Mouse (Mus musculus) left cerebral cortex, adult 2 months (tissue): Measurements from ENCODE around the gene Eva1b. TPM values are rescaled to one million over a fixed set of nuclear protein-coding genes. Genes with fewer than 3 reads are reported as not detected.

ENCODE experiments used
- DNase-seq, 2 experiments: peaks; one replicate each; pipeline ENCODE4 v3.0.0; 2021 to 2022; ENCODE audit warnings: low spot score in 2 of 2, mixed read lengths in 1 of 2; ENCODE audit errors: extremely low spot score in 1 of 2
- H3K27ac ChIP-seq: fragments of 200-600 bp; 2 replicates; pipeline ENCODE4 v1.8.1; 2022
- H3K4me3 ChIP-seq: fragments of 200-600 bp; 2 replicates; pipeline ENCODE4 v1.8.1; 2022
- CTCF ChIP-seq: fragments of 200-600 bp; IDR thresholded peaks from 2 replicates; pipeline ENCODE4 v1.8.1; 2022; ENCODE audit warnings: antibody characterized with exemption, mild to moderate bottlenecking, moderate library complexity
- intact Hi-C: fragments of 180-260 bp; cut with DNase I; formaldehyde crosslinking; loops from one replicate; pipeline ENCODE4 v1.15.1; 2025
- total RNA-seq, 2 experiments: library from RNA; stranded (reverse); gene quantifications; 2 replicates each; pipeline ENCODE4 v1.2.3; 2021

Gene Eva1b
- total RNA-seq, 2 experiments from 2014 or later: 3.1 to 3.8 TPM

- intact Hi-C loops: no loop called here
- no peak for TF ChIP-seq CTCF
These were observed 35.5 kb downstream of the Eva1b start for GRCm38 (mm10) chr4:126183034-126183433.

GRCm38 (mm10) chr4:126187096-126187495 is 39.6 kb downstream of the Eva1b start:
- Histone ChIP-seq H3K4me3 (no peak overlapping the region), H3K27ac (no peak overlapping the region)
- DNase-seq: no peak
- intact Hi-C loops: no loop called here
- TF ChIP-seq CTCF: no peak

More at GRCm38 (mm10) chr4:126183034-126183433, 35.5 kb downstream of the Eva1b start:
- Histone ChIP-seq H3K4me3 (no peak overlapping the region), H3K27ac (no peak overlapping the region)
- DNase-seq: no peak

GRCm38 (mm10) chr4:126190636-126191035 is 43.1 kb downstream of the Eva1b start:
- TF ChIP-seq CTCF: no peak
- Histone ChIP-seq H3K27ac (no peak overlapping the region), H3K4me3 (no peak overlapping the region)
- no peak for DNase-seq
- intact Hi-C loops: no loop called here

GRCm38 (mm10) chr4:126194216-126194615 is 46.7 kb downstream of the Eva1b start:
- no peak for TF ChIP-seq CTCF
- H3K27ac ChIP-seq: no peak overlapping the region
- H3K4me3 ChIP-seq: no peak overlapping the region
- DNase-seq: no peak
- intact Hi-C loops: no loop called here

GRCm38 (mm10) chr4:126194916-126195315 is 47.4 kb downstream of the Eva1b start:
- H3K27ac ChIP-seq: no peak overlapping the region
- intact Hi-C loops: no loop called here
- TF ChIP-seq CTCF: no peak

GRCm38 (mm10) chr4:126197485-126197884 is 49.9 kb downstream of the Eva1b start:
- intact Hi-C loops: no loop called here
- no peak for DNase-seq
- no peak overlapping the region; the same call in 1 of the 2 replicates for H3K27ac ChIP-seq
- H3K4me3 ChIP-seq: no peak overlapping the region
- TF ChIP-seq CTCF: no peak

More at GRCm38 (mm10) chr4:126194916-126195315, 47.4 kb downstream of the Eva1b start:
- H3K4me3 ChIP-seq: no peak overlapping the region
- DNase-seq: no peak

Other genes with a start within 250 kb of the Eva1b start
- gene Csf3r, start 123.2 kb upstream of the Eva1b start, total RNA-seq: 1 to 10 TPM; 5.1 to 8.1 TPM
- 10 to 100 TPM; 44.6 to 49.0 TPM for gene Mrps15, start 100.8 kb upstream of the Eva1b start, total RNA-seq
- 10 to 100 TPM; 49.2 to 57.1 TPM for gene Oscp1, start 89.2 kb upstream of the Eva1b start, total RNA-seq
- gene Lsm10, start 51.1 kb upstream of the Eva1b start, total RNA-seq: 10 to 100 TPM; 11.3 to 14.4 TPM
- 10 to 100 TPM; 39.8 to 56.4 TPM for gene Stk40, start 43.8 kb upstream of the Eva1b start, total RNA-seq
- 1 to 10 TPM in 1 of 2 experiments, under 1 TPM in 1; 0.86 to 1.1 TPM for gene Sh3d21, start 15.7 kb downstream of the Eva1b start, total RNA-seq
- 100 to 1,000 TPM; 149 to 158 TPM for gene Thrap3, start 55.0 kb downstream of the Eva1b start, total RNA-seq
- 100 to 1,000 TPM; 281 TPM for gene Map7d1, start 108.6 kb downstream of the Eva1b start, total RNA-seq
- 10 to 100 TPM; 77.0 to 87.5 TPM for gene Trappc3, start 114.6 kb downstream of the Eva1b start, total RNA-seq
- gene Col8a2, start 139.0 kb downstream of the Eva1b start, total RNA-seq: 1 to 10 TPM; 1.9 to 3.0 TPM
- gene Adprhl2, start 174.0 kb downstream of the Eva1b start, total RNA-seq: 10 to 100 TPM; 29.5 to 29.9 TPM
- 1 to 10 TPM; 1.5 to 1.6 TPM for gene Tekt2, start 177.9 kb downstream of the Eva1b start, total RNA-seq